Mouse (Mus musculus) common myeloid progenitor, adult 5-6 weeks (primary cell): Measurements from ENCODE around the gene Cybc1. TPM values are rescaled to one million over a fixed set of nuclear protein-coding genes. Genes with fewer than 3 reads are reported as not detected.

Source experiments
- ATAC-seq: replicated peaks from 2 replicates; pipeline ENCODE4 v1.8.0; 2016; ENCODE audit warnings: low read depth, mild to moderate bottlenecking, moderate TSS enrichment, inconsistent platforms; ENCODE audit not compliant: poor library complexity, severe bottlenecking
- total RNA-seq: library from RNA; stranded (forward); fragments of 200-1000, 187-1606 nt; gene quantifications from 2 replicates; pipeline ENCODE4 v1.2.3, GENCODE M21; 2017

The Cybc1 gene
- total RNA-seq, 1 experiment from 2014 or later = 30.2 TPM

- ATAC-seq = no peak
Measured at GRCm38 (mm10) chr11:121219776-121220175, 9.3 kb downstream of the Cybc1 start.

- ATAC-seq = no peak
Measured at GRCm38 (mm10) chr11:121216831-121217230, 12.3 kb downstream of the Cybc1 start.

GRCm38 (mm10) chr11:121204161-121205006 is 24.7 kb downstream of the Cybc1 start, which contains the start of the genes Hexdc and Ogfod3:
TSS of gene Hexdc (plus strand) at chr11:121204433.
TSS of gene Ogfod3 (minus strand) at chr11:121204711.
- peak; percentile 96 for ATAC-seq

- no peak for ATAC-seq
Measured at GRCm38 (mm10) chr11:121203859-121204160, 25.3 kb downstream of the Cybc1 start.

GRCm38 (mm10) chr11:121201436-121202198 is 27.5 kb downstream of the Cybc1 start:
- ATAC-seq = no peak

GRCm38 (mm10) chr11:121200781-121201180 is 28.3 kb downstream of the Cybc1 start:
- ATAC-seq = no peak

GRCm38 (mm10) chr11:121199851-121200250 is 29.3 kb downstream of the Cybc1 start:
- no peak for ATAC-seq

GRCm38 (mm10) chr11:121198622-121199021 is 30.5 kb downstream of the Cybc1 start:
- ATAC-seq = no peak

- no peak for ATAC-seq
Measured at GRCm38 (mm10) chr11:121193415-121193814, 35.7 kb downstream of the Cybc1 start.

- no peak for ATAC-seq
Measured at GRCm38 (mm10) chr11:121192742-121193141, 36.4 kb downstream of the Cybc1 start.

GRCm38 (mm10) chr11:121189681-121190080 is 39.4 kb downstream of the Cybc1 start:
- no peak for ATAC-seq

- peak; percentile 82 for ATAC-seq
Measured at GRCm38 (mm10) chr11:121176285-121177270, 52.5 kb downstream of the Cybc1 start.

GRCm38 (mm10) chr11:121174234-121174633 is 54.9 kb downstream of the Cybc1 start:
- no peak for ATAC-seq

GRCm38 (mm10) chr11:121173203-121173602 is 55.9 kb downstream of the Cybc1 start:
- ATAC-seq = no peak

Other genes starting within 250 kb of the Cybc1 start
- gene Csnk1d, start 238.0 kb downstream of the Cybc1 start, total RNA-seq = 65.0 and 84.8 TPM in 2 replicates
- 1.1 and 3.1 TPM in 2 replicates for gene Cd7, start 189.9 kb downstream of the Cybc1 start, total RNA-seq
- gene Sectm1b, start 165.8 kb downstream of the Cybc1 start, total RNA-seq = not detected in 2 replicates
- gene Sectm1a, start 148.1 kb downstream of the Cybc1 start, total RNA-seq = not detected in 2 replicates
- gene Tex19.2, start 110.6 kb downstream of the Cybc1 start, total RNA-seq = not detected in 2 replicates
- not detected in 2 replicates for gene Tex19.1, start 83.2 kb downstream of the Cybc1 start, total RNA-seq
- gene Uts2r, start 69.1 kb downstream of the Cybc1 start, total RNA-seq = not detected in 2 replicates
- gene Hexdc, start 24.9 kb downstream of the Cybc1 start, total RNA-seq = 9.6 and 10.0 TPM in 2 replicates
- 3.8 and 8.6 TPM in 2 replicates for gene Ogfod3, start 24.6 kb downstream of the Cybc1 start, total RNA-seq
- 23.5 and 40.9 TPM in 2 replicates for gene Narf, start 7.9 kb upstream of the Cybc1 start, total RNA-seq
- 20.8 and 23.8 TPM in 2 replicates for gene Foxk2, start 30.7 kb upstream of the Cybc1 start, total RNA-seq
- gene Wdr45b, start 125.1 kb upstream of the Cybc1 start, total RNA-seq = 39.1 and 40.7 TPM in 2 replicates
- 0.64 TPM in 1 of 2 replicates, not detected in the other for gene Rab40b, start 158.9 kb upstream of the Cybc1 start, total RNA-seq
- 19.6 and 26.3 TPM in 2 replicates for gene Fn3krp, start 192.1 kb upstream of the Cybc1 start, total RNA-seq
- gene Fn3k, start 205.6 kb upstream of the Cybc1 start, total RNA-seq = 0.44 and 0.46 TPM in 2 replicates
- gene Tbcd, start 222.6 kb upstream of the Cybc1 start, total RNA-seq = 46.9 and 57.8 TPM in 2 replicates